Mouse (Mus musculus) CD8-positive naive resting alpha-beta T cell, adult 57 days (primary cell): ENCODE measurements around the gene Serpinb3a. TPM values are rescaled to one million over a fixed set of nuclear protein-coding genes. Genes with fewer than 3 reads are reported as not detected.

ENCODE experiments used
- total RNA-seq: library from RNA; stranded (reverse); gene quantifications from one replicate; pipeline ENCODE4 v1.2.4, GENCODE M21; 2023

Gene Serpinb3a
- total RNA-seq: not detected

GRCm38 (mm10) chr1:107052203-107052602 is at the start of gene Serpinb3a:
Gene Serpinb3a, minus strand, starts transcription at chr1:107052303.

GRCm38 (mm10) chr1:107083406-107083805 is 31.3 kb upstream of the Serpinb3a start, which contains the start of gene Serpinb3d:
Gene Serpinb3d, minus strand, starts transcription at chr1:107083506.

Other genes with a start within 250 kb of the Serpinb3a start
- not detected for gene Serpinb5, start 191.1 kb downstream of the Serpinb3a start, total RNA-seq
- not detected for gene Serpinb12, start 117.9 kb downstream of the Serpinb3a start, total RNA-seq
- not detected for gene Serpinb13, start 71.3 kb downstream of the Serpinb3a start, total RNA-seq
- not detected for gene Serpinb3d, start 31.2 kb upstream of the Serpinb3a start, total RNA-seq
- not detected for gene Serpinb3b, start 226.1 kb upstream of the Serpinb3a start, total RNA-seq
- gene Serpinb3c, start 226.1 kb upstream of the Serpinb3a start, total RNA-seq: not detected